Mouse (Mus musculus) embryonic fibroblast, embryonic 13.5 days (primary cell): ENCODE measurements around the gene Aurka.

Experiments
- CTCF ChIP-seq: IDR thresholded peaks from 2 replicates; pipeline ENCODE4 v1.5.1; 2011; ENCODE audit warnings: mild to moderate bottlenecking, control low read depth, low read length, moderate library complexity, borderline replicate concordance; ENCODE audit not compliant: insufficient read depth
- POLR2A ChIP-seq: IDR thresholded peaks from 2 replicates; pipeline ENCODE4 v1.6.1; 2011; ENCODE audit warnings: low read depth, mild to moderate bottlenecking, control low read depth, low read length, moderate library complexity

- TF ChIP-seq POLR2A, result no peak
- no peak for TF ChIP-seq CTCF
Observed at GRCm38 (mm10) chr2:172320878-172321277, 49.5 kb downstream of the Aurka start.
